Mouse (Mus musculus): ENCODE data around the gene Taf15.

Taf15 gene

GRCm38 (mm10) chr11:83472324-83473234 lies at the start of gene Taf15:
Gene Taf15, plus strand, starts transcription at chr11:83473086.
- peak; percentile 90 to 98 for DNase-seq (ENCODE audit: low spot score in 2 of 2)

DNA sequence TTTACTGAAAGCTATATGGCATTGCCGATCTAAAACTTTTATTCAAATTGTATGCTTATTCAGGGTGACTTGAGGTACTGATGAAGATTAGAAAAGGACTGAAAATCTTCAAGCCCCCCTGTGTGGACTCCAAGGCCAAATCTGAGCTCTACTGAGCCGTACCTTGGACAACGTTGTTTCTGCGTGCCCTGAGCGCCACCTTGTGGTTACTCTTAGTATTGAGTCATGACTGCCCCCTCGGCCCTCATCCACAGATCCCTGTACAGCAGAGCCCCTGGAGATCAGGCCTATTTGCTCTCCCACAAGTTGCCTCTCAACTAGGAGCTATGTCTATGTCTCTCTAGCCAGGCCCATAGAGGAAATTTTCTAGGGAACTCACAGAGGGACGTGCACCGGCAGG lies 48.2 kb upstream of the Taf15 start:
- peak in 1 of 2 experiments; percentile 85 for DNase-seq (ENCODE audit: low spot score in 2 of 2)

DNA sequence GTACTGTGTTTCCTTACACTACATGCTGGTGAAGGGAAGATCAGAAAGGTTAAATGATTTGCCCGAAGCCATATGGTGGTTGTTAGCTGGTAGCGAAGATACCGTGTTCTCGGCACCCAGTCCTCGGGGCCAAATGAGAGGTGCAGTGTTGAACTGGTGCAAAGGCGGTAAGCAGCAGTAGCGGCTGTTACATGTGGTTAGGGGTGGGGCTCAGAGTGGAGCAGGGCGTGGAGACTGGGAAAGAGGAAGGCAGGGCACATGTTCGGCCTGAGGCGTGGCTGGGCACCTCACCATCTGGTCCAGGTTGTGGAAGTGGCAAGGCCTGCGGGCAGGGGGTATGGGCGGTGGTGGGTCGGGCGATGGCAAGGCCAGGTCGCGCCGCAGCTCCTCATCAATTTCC lies 45.9 kb upstream of the Taf15 start:
- DNase-seq (ENCODE audit: low spot score in 2 of 2), result no peak

DNA sequence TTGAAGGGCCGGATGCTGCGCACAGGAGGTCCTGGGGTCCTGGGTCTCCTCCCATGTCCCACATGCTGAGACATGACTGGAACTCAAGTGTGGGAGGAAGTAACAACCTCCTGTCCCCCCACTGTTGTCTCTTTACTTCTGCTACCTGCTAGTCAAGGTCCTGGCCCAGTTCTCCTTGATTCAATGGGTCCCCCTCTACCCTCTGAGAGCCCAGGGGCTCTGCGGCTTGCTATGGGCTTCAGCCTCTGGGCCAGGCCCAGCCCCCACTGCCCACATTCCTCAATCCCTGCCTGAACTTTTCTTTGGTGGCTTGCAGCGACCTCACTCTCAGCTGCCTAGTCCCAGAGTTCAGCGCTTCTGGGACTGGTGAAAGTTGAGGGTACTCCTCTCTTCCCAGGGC lies 43.5 kb upstream of the Taf15 start, which contains the start of gene Gas2l2:
TSS of gene Gas2l2 (minus strand) at position 101 of the 400 bp plus-strand sequence.
- no peak for DNase-seq (ENCODE audit: low spot score in 2 of 2)

- DNase-seq (ENCODE audit: low spot score in 2 of 2), result no peak
These were observed 40.4 kb upstream of the Taf15 start for GRCm38 (mm10) chr11:83432533-83432932.

DNA sequence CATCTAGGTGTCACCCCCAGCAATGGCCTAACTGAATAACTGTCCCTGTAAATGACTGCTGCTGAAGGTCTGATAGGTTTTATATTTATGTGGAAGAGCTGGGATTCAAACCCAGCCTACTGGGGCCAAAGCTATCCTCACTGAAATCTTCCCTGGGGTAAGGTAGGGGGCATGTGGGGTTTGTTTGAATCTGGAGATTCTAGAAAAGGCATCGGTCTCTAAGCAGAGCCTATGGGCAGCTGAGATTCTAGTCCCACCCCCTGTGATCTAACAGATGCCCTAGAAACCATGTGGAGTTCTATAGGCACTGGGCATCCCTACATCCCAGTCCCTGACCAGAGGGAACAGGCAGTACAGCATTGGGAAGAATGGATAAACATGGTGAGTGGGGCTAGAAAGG lies 35.5 kb upstream of the Taf15 start, which contains the start of gene 1700020L24Rik:
TSS of gene 1700020L24Rik (plus strand) at position 301 of the 400 bp plus-strand sequence.
- no peak for DNase-seq (ENCODE audit: low spot score in 2 of 2)

DNA sequence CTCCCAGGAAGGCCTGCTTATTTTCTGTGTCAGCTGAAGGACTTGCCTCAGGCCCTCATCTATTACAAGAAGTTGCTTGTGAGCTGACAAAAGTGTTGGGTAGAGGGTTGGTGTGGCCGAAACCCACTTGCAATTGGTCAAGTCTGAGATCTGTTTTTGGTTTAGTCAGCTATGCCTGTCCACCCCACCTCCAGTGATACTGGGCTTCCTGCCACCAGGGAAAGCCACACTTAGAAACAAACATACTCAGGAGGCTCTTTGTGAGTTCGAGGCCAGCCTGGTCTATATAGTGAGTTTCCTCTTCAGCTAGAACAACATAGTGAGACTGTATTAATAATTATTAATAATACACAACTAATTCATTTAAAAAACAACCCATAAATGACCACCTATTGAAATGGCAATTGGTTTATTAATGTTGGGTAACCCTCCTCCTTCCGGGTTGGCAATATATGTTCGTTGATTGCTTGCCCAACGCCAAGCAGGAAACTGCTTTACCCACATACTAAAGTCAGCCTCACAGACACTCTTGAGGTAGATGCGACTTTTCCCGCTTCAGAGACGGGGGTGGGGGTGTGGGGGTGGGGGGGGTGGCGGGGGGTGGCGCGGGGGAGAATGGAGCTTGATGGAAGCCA lies 33.3 kb upstream of the Taf15 start:
- no peak for DNase-seq (ENCODE audit: low spot score in 2 of 2)

GRCm38 (mm10) chr11:83440081-83441064 lies 32.5 kb upstream of the Taf15 start:
- DNase-seq (ENCODE audit: low spot score in 2 of 2), result peak in 1 of 2 experiments; percentile 86

DNA sequence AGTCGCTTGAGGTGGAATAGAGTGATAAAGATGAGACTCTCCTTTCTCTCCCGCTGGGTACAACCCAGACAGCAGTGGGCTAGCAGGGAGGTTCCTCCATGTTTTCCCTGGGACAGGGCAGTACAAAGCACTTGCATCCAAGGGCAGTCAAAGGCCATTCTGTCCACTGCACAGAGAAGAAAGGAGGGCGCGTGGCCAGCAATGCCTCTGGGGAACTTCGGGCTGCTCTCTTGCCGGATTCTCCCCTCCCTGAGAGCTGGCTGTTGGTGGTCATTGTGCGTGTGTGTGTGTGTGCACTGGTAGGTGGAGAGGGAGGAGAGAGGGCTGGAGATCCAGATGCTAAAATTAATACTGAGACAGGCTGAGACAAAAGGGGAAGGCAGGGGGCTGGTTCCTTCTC lies 31.7 kb upstream of the Taf15 start:
- DNase-seq (ENCODE audit: low spot score in 2 of 2), result no peak

DNA sequence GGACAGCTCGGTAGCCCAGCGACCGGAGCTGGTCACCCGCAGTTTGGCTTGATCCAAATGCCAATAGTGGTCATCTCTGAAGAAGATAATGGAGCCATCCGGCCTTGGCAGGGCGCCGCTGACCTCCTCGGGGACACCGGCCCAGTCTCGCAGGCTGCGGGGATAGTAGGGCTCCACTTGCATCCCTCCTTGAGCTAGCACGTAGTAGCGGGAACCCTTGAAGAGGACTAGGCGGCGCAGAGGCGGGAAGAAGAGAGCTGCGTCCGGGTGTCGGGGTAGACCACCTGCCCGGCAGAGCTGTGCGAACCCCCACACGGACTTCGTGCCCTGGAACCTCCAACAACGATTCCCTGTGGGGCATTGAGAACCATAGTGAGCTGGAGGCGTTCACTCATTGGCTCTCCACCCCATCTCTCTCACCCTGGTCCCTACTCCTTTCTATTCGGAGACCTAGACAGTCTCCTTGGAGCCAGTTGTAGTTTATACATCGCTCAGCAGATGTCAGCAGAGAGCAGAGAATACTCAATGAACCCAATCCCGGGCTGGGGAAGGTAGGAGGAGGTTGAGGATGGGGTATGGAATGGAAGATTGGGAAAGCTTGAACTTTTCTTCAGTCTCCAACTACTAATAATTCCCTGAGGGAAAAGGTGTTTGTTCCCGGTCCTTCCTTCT lies 30.2 kb upstream of the Taf15 start:
- peak in 1 of 2 experiments; percentile 87 for DNase-seq (ENCODE audit: low spot score in 2 of 2)

GRCm38 (mm10) chr11:83443824-83444223 lies 29.1 kb upstream of the Taf15 start:
- DNase-seq (ENCODE audit: low spot score in 2 of 2), result no peak

DNA sequence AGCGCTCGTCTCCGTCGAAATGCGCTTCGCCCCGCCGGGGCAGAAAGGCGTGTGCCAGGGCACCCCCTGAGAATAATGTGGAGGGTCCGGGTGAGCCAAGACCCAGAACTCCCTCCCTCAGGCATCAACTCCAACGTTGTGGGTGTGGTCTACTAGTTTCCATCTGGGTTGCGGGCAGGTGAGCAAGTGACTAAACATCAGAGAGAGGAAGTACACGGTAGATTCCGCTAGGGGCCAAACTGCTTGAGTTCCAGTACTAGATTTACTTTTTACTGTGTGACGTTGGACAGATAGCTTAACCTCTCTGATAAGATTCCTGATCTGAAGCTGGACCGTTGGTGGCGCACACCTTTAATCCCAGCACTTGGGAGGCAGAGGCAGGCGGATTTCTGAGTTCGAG lies 27.9 kb upstream of the Taf15 start:
- DNase-seq (ENCODE audit: low spot score in 2 of 2), result no peak

- no peak for DNase-seq (ENCODE audit: low spot score in 2 of 2)
These were observed 25.3 kb upstream of the Taf15 start for GRCm38 (mm10) chr11:83447612-83448011.

GRCm38 (mm10) chr11:83448021-83448926 lies 24.6 kb upstream of the Taf15 start:
- DNase-seq (ENCODE audit: low spot score in 2 of 2), result no peak

- no peak for DNase-seq (ENCODE audit: low spot score in 2 of 2)
These were observed 24.0 kb upstream of the Taf15 start for GRCm38 (mm10) chr11:83448927-83449236.

DNA sequence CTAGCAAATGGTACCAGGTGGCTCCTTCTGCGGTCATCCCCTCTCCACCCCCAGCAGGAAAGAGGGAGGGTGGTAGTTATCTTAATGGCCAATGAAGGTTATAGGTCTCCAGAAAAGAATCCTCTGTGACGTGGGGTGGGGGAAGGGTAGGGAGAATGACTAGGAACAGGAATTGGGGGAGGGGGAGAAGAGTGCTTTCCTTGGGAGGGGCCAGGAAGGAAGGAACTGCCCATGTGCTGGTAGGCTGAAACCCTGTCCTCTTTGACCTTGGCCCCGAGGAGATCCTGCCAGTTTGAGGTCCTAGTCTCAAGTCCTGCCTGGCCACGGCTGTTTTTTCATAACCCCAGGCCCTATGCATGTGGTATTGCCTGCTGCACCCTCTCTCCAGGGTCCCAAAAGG lies 23.6 kb upstream of the Taf15 start:
- DNase-seq (ENCODE audit: low spot score in 2 of 2), result no peak

- no peak for DNase-seq (ENCODE audit: low spot score in 2 of 2)
These were observed 22.3 kb upstream of the Taf15 start for GRCm38 (mm10) chr11:83450550-83450949.

DNA sequence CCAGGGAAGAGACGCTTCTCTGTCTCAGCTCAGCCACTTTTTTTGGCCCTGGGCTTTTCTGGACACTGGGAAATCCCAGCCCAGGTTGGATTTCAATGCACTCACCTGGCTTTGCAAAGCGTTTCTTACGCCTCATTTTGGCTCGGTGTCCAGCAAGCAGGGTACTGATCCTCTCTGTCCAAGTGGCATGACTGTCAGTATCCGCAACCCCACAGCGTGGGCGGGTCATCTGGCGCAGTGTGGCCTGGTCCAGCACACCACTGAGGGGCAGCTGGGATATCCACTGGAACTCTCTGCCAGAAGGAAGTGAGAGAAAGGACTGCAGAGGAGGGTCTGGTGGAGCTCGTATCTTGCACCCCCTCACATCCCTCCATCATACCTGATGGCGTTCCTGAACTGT lies 21.6 kb upstream of the Taf15 start:
- no peak for DNase-seq (ENCODE audit: low spot score in 2 of 2)

GRCm38 (mm10) chr11:83454548-83454947 lies 18.3 kb upstream of the Taf15 start:
- no peak for DNase-seq (ENCODE audit: low spot score in 2 of 2)

- DNase-seq (ENCODE audit: low spot score in 2 of 2), result no peak
These were observed 17.3 kb upstream of the Taf15 start for GRCm38 (mm10) chr11:83455608-83456007.

Measured in left cerebral cortex, adult 9 months (tissue).